ENCODE assay signal across 16 mouse cellular contexts in genomic region chr13:75733594-75734161, GRCm38 (mm10). TPM values are rescaled to one million over a fixed set of nuclear protein-coding genes. Genes with fewer than 3 reads are reported as not detected.
A peak's percentile ranks its signal among the peaks of the same experiment; 100 is the strongest.
DNase-seq lines count a peak whose midpoint lies in the region; ATAC-seq and TF ChIP-seq lines count a peak whose summit lies in the region.
"Had no signal": no experiment of that assay in that cellular context is flagged by ENCODE, and none has a peak within 500 bp of the region (broad histone marks: within the 10 kb centered on the region; RNA-seq: fewer than 3 reads in every experiment).

No protein-coding gene starts in this region.

- TF ChIP-seq EP300 in liver, embryonic 14.5 days (IDR thresholded peaks at IDR 0.05; ENCODE audit: low read depth), result peak; percentile 99

- H3K4me3 ChIP-seq in liver, embryonic 14.5 days (ENCODE audit: insufficient read depth in 1 of 2, low read depth in 2 of 2, low read length in 2 of 2), result peak overlapping the region in 1 of 2 experiments; percentile 13; a peak in 1 of 4 replicates
- H3K4me3 ChIP-seq: forebrain, embryonic 12.5 days; heart, embryonic 15.5 days; hindbrain, embryonic 15.5 days had no signal

- H3K9me3 ChIP-seq in liver, embryonic 14.5 days (ENCODE audit: control insufficient read depth, low read length), result no peaks in the 10 kb centered on the region
- H3K9me3 ChIP-seq: forebrain, embryonic 12.5 days; heart, embryonic 15.5 days; hindbrain, embryonic 15.5 days had no signal

- peaks cover 71 to 73% of the 10 kb centered on the region in 2 experiments for H3K4me1 ChIP-seq in liver, embryonic 14.5 days (replicated peaks; ENCODE audit: control insufficient read depth in 2 of 2, insufficient read depth in 2 of 2, low read length in 1 of 2)
- H3K4me1 ChIP-seq: forebrain, embryonic 12.5 days; hindbrain, embryonic 15.5 days had no signal

- peak overlapping the region; percentile 92 for H3K27ac ChIP-seq in liver, embryonic 14.5 days
- H3K27ac ChIP-seq: forebrain, embryonic 12.5 days; heart, embryonic 15.5 days; hindbrain, embryonic 15.5 days; kidney, postnatal 0 days had no signal

- H3K9ac ChIP-seq in liver, embryonic 14.5 days (replicated peaks), result peak overlapping the region; percentile 43
- H3K9ac ChIP-seq: forebrain, embryonic 12.5 days; heart, embryonic 15.5 days; hindbrain, embryonic 15.5 days had no signal

- no peaks in the 10 kb centered on the region for H3K27me3 ChIP-seq in liver, embryonic 14.5 days (ENCODE audit: control insufficient read depth, insufficient read depth, low read length)
- H3K27me3 ChIP-seq: forebrain, embryonic 12.5 days; heart, embryonic 15.5 days; hindbrain, embryonic 15.5 days had no signal

- WGBS in liver, embryonic 14.5 days (ENCODE audit: insufficient replicate concordance), result 15% methylated on average over 3 of the region's 3 CpGs

- peaks cover 18% of the 10 kb centered on the region for H3K36me3 ChIP-seq in liver, embryonic 14.5 days (replicated peaks; ENCODE audit: control insufficient read depth, insufficient read depth, low read depth)
- H3K36me3 ChIP-seq: forebrain, embryonic 12.5 days; heart, embryonic 15.5 days; hindbrain, embryonic 15.5 days had no signal

- peak; percentile 93 for ATAC-seq in common myeloid progenitor, adult 5-6 weeks (replicated peaks; ENCODE audit: low read depth, poor library complexity, severe bottlenecking)
- peak; percentile 97 for ATAC-seq in liver, embryonic 14.5 days (ENCODE audit: insufficient read depth)

- DNase-seq in spleen, adult 12 weeks (ENCODE audit: low spot score), result peak; percentile 28
- no peak for DNase-seq in spleen, postnatal 10 days (ENCODE audit: low spot score in 2 of 2)
- peak; percentile 89 to 93 (median 92) for DNase-seq in liver, embryonic 14.5 days (ENCODE audit: low read depth in 3 of 3, low spot score in 3 of 3)
- no peak for DNase-seq in frontal cortex, postnatal 10 days (ENCODE audit: low spot score in 2 of 2)
- no peak for DNase-seq in ovary, adult 18-20 months (ENCODE audit: low spot score)
- DNase-seq in T-cell, adult 2 months (ENCODE audit: low spot score), result no peak
- DNase-seq: cerebellum, adult 9-11 months; gastrocnemius, postnatal 10 days; left cerebral cortex, postnatal 4 days; right cerebral cortex, adult 18-20 months; thymus, postnatal 36 days had no signal

- TF ChIP-seq CTCF in liver, embryonic 14.5 days (IDR thresholded peaks at IDR 0.05; ENCODE audit: low read depth), result no peak

- H3K4me2 ChIP-seq in liver, embryonic 14.5 days (ENCODE audit: low read depth), result peak overlapping the region; percentile 68
- H3K4me2 ChIP-seq: forebrain, embryonic 12.5 days; heart, embryonic 15.5 days; hindbrain, embryonic 15.5 days had no signal

RNA-seq across cellular contexts. Expression of gene Ell2, which starts 27.1 kb away (rescaled TPM):
- total RNA-seq in common myeloid progenitor, adult 5-6 weeks (2017), result 22.9 and 34.0 TPM in 2 replicates
- 20.2 and 30.5 TPM in 2 replicates for polyA plus RNA-seq in liver, embryonic 14.5 days (2012; rRNA removed)
- polyA plus RNA-seq in liver, embryonic 14.5 days (2014; fragmentation: Nextera tagmentation; extraction: Ambion mirVana), result 41.2 and 44.0 TPM in 2 replicates

Comparison
In these comparisons a context has a peak if more than half of its experiments do, and no peak if none do; other contexts are left out.
1. DNase-seq: peak in spleen, adult 12 weeks (single experiment) and liver, embryonic 14.5 days (3 of 3); none in spleen, postnatal 10 days (0 of 2), frontal cortex, postnatal 10 days (0 of 2), ovary, adult 18-20 months (single experiment) and T-cell, adult 2 months (single experiment).